Mouse (Mus musculus) CD8-positive naive resting alpha-beta T cell, adult 2 months (primary cell): ENCODE data around the gene Josd1.
A peak's percentile ranks its signal among the peaks of the same experiment; 100 is the strongest.

Experiments used
- DNase-seq, 2 experiments: peaks; one replicate each; pipeline ENCODE4 v3.0.0; 2022; ENCODE audit warnings: low read depth in 2 of 2, low spot score in 2 of 2

The Josd1 gene

GRCm38 (mm10) chr15:79661852-79662251 is 25.9 kb downstream of the Josd1 start:
- peak; percentile 54 to 70 for DNase-seq

DNA sequence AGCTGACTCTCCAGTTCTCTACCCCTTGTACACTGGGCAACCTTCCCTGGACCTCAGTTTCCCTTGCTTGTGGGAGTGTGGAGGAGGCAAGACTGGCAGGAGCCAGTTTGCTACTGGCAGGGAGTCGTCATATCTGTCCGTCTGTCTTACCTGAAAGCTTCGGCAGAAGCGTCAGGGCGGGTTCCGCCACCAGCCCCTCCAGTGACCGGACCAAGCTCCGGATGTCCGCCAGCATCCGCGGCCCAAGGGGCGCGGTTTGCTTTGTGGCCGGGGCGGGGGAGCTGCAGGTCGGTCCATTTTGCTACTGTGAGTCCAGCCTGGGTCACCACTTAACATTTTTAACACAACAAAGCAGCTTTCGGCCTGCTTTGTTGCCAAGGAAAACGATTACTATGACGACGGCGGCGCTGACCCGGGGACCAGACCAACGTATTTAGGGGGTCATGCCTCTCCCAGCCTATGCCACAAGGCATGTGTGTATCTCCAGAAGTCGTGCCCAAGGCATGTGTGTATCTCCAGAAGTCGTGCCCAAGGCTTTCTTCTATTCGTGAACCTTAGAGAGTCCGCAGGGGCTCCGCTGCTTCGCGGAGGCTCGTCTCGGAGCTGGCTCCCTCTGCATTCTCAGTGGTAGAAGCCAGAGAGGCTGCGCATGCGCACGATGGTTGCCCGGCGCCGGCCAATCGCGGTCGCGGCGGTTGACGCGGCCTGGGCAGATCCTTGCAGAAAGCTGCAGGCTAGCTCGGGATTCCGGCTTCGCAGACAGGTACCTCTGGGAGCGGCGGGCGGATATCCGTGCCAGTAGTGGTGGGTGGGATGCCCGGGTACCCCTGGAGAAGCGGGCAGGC is 29.0 kb downstream of the Josd1 start, which contains the start of the genes Fam227a and Cby1:
TSS of gene Fam227a (minus strand) at position 426 of the 845 bp plus-strand sequence.
TSS of gene Cby1 (plus strand) at position 669 of the 845 bp plus-strand sequence.
- DNase-seq, result peak; percentile 79 to 81

- peak; percentile 78 to 86 for DNase-seq
Measured at GRCm38 (mm10) chr15:79657837-79658530, 29.7 kb downstream of the Josd1 start.

DNA sequence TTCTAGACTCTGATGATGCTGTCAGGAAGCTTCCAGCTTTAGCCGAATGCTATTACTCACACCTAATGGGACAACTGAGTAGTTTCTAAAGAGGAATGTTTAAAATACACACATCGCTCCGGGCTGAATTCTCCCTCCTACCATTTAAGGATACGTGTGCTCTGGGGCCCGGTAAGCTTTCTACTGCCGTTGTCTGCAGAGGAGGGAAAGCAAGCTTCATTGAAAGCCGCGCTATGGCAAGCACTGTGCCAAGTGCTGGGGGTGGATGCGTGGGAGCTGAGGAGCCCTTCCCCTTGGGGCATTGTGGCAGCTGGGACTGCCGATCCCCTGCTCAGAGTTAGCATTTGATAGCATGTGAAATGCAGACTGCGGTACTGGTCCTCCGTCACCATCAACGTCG is 31.3 kb downstream of the Josd1 start:
- no peak for DNase-seq

DNA sequence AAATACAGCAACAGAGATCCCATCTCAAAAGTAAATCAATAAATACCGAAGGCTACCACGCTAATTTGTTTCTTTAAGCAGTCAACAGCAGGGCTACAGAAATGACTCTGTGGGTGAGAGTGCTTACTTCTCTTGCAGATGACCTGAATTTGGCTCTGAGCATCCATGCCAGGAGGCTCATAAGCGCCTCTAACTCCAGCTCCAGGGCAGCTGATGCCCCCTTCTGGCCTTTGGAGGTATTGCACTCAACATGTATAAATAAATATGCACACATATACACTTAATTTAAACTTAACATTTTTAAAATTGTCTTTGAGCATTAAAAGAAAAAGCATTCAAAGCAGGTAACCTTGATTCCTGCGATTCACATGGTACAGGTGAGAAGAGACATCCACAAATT is 36.2 kb downstream of the Josd1 start:
- peak in 1 of 2 experiments; percentile 27 for DNase-seq

GRCm38 (mm10) chr15:79650569-79650968 is 37.1 kb downstream of the Josd1 start:
- DNase-seq, result peak in 1 of 2 experiments; percentile 42

GRCm38 (mm10) chr15:79648130-79648529 is 39.6 kb downstream of the Josd1 start:
- DNase-seq, result no peak

- DNase-seq, result no peak
Measured at GRCm38 (mm10) chr15:79645483-79645882, 42.2 kb downstream of the Josd1 start.

DNA sequence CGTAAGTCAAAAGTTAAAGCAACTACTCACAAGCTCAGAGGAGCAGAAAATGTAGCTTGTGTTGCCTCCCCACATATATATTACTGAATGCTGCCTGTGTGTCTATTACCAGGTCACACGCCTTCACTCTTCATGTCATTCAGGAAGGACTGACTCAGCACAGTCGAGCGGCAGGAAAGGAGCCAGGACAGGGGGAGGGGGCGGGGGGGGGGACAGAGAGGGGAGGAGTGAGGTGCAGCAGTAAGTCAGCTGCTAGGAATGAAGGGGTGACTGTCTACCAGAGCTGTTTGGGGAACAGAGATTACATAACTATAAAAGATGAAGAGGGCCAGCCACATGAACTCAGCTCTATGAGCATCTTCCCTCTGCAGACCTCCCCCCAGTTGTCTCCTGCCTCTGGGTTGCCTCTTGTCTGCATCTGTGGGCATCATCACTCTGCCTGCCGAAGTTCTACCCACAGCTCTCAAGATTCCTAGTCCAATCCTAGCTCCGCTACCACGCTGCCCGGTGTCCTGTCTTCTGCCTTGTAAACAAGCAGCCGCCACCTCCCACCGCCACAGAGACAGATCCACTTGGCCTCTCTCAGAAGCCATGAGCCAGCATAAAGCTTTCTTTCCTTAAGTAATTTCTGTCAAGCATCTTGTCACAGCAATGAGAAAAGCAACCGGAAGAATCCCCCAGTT is 46.4 kb downstream of the Josd1 start:
- DNase-seq, result no peak

DNA sequence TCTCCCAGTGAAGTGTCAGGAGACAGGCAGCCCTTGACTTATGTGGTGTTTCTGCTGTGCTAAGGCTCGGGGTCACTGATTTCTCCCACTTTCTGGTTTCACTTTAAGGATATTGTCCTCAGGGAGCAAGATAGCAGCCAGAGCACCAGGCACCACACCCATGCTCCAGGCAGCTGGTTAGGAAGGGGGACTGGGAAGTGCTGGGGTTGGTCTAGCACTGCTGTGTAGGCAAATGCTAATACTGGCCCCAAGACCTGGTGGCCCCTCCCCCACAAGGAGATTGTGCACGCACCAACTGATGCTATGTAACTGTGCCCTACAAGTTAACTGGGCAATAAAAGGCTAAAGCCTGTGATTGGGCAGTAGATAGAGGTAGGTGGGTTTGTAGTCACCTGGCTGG is 57.2 kb downstream of the Josd1 start:
- no peak for DNase-seq
